Mouse (Mus musculus) lung, postnatal 36 days (tissue): ENCODE data around the gene Ifitm10.
A peak's percentile ranks its signal among the peaks of the same experiment; 100 is the strongest.
"Not testable (repeated sequence)": the region's sequence is repeated elsewhere in the genome, so short reads cannot be mapped to it uniquely, and the experiment has no call there.

Experiments used
- DNase-seq: peaks from one replicate; pipeline ENCODE4 v3.0.0; 2022; ENCODE audit warnings: mixed read lengths

Ifitm10 gene

DNA sequence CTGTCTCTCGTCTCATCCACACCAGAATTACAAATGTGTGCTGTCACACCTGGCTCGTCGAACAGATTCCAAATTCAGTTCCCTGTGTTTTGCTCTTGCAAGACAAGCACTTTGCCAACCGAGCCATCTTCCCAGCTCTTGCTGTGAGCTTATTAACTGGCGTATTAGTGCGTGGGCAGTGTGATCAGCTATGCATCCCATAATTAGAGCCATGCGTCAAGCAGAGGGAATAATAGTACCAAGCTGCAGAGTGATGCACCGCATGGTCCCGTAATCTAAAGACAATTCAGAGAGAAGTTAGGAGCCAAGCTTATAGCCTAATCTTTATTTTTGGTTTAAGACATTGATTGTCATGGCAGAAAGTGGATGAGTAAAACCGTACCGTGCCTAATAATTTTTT lies 54.4 kb downstream of the Ifitm10 start:
- DNase-seq = no peak

DNA sequence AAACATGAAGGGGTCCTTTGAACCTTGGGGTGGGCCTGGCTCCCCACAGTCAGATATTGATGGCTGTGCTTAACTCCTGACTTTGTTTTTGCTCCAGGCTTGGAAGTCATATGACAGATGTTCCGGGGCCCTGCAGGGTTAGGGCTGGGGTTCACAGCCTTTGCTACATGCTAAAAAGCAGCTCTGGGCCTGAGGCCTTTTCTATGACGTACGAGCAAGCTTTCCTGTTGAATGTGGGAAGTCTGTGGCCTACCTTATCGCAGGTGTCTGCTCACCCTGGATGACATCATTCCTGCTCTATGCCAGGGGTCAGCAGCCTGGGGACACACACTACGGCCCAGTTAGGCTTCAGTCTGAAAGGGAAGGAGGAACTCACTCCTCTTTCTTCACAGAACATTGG lies 56.3 kb downstream of the Ifitm10 start:
- DNase-seq = no peak

DNA sequence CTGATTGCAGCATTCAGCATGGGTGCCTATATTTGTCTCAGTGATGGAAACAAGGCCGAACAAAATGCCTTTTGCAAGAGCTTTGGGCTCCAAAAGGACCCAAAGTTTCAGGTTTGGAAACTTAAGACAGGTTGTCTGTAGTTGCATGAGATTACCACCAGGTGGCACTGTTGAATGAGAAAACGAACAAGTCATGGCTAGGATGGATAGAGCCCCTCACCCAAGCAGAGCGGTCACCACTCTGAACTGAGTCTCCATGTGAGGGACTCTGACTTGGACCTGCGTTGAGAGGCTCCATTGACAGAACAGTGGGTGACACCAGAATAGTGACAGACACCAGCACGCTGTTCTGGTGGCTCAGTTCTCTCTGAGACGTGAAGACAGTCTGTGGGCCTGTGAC lies 57.0 kb downstream of the Ifitm10 start:
- peak; percentile 41 for DNase-seq

DNA sequence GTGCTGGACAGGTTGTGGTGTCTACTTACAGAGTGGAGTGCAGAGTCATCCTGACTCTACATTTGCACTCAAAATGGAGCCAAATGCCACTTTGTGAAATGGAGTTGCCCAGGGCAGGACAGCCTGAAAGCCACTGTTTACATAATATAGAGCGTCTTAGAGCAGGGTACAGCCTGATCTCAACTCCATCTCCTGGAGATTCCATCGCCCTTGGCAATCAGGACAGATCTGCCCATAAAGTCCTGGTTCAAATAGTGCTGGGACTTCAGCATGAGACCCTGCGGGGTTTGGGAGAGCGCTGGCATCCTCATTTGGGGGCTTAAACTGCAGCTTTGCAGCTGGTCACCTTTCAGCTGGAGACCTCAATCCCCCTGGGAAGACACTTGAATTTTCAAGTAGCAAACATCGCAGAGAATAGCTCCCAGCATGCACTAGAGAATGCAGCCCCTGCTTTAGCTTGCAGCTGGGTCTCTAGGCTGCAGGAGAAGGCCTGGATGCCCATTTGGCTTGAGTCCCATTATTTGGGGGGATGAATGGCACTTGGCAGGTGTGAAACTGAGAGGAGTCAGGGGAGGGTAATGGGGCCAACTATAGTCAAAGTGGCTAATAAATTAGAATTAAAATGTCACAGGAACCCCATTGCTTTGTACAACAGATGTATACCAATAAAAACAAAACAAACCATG lies 58.8 kb downstream of the Ifitm10 start:
- no peak for DNase-seq

DNA sequence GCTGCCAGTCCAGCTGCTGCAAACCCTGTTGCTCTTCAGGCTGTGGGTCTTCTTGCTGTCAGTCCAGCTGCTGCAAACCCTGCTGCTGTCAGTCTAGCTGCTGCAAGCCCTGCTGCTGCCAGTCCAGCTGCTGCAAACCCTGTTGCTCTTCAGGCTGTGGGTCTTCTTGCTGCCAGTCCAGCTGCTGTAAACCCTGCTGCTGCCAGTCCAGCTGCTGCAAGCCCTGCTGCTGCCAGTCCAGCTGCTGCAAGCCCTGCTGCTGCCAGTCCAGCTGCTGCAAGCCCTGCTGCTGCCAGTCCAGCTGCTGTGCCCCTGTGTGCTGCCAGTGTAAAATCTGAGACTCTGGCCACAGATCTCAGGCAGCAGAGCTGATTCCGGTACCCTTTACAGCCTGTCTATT lies 69.6 kb downstream of the Ifitm10 start:
- not testable (repeated sequence) for DNase-seq

DNA sequence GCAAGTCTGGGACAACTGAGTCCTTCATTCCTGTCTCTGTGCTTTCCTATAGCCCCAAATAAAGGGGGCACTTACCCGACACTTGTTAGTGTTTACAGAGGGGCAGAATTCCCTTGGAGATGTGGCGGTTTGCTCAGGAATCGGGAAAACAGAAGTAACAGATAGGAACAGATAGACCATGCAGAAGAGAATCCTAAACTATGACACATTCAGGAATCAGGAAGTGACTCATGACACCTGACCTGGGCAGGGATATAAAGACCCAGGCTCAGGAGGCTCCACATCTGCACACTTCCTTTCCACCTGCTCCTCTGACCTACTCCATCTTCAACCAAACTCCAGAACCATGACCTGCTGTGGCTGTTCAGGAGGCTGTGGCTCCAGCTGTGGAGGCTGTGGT lies 70.3 kb downstream of the Ifitm10 start, which contains the start of gene Krtap5-4:
Gene Krtap5-4 (plus strand): TSS at position 301 of the 400 bp plus-strand sequence.
- no peak for DNase-seq

DNA sequence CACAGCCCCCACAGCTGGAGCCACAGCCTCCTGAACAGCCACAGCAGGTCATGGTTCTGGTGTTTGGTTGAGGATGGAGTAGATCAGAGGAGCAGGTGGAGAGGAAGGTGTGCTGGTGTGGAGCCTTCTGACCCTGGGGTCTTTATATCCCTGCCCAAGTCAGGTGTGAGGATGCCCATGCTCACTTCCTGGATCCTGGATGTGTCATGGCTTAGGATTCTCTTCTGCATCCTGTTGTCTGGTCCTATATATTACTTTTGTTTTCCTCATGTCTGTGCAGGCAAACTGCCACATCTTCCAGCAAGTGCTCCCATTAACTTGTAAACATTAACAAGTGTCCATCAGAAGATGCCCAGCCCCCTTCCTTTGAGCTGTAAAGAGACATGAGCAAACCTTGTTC lies 76.5 kb downstream of the Ifitm10 start, which contains the start of gene Krtap5-1:
Gene Krtap5-1 (minus strand): TSS at position 101 of the 400 bp plus-strand sequence.
- not testable (repeated sequence) for DNase-seq

DNA sequence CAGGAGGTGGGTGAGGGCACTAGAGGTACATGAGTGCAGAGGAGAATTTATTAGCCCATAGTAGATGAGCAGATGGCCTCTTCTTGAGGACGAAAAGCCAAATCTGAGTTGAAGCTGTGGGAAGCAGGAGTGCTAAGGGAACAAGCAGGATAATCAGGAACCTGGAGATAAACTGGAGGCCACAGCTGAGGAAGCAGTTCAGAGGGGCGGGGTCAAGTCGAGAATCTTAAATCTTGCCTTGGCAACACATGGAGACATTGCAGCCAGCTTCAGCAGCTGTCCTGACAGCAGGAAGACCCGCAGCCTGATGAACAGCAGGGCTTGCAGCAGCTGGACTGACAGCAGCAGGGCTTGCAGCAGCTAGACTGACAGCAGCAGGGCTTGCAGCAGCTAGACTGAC lies 77.4 kb downstream of the Ifitm10 start:
- DNase-seq = not testable (repeated sequence)

DNA sequence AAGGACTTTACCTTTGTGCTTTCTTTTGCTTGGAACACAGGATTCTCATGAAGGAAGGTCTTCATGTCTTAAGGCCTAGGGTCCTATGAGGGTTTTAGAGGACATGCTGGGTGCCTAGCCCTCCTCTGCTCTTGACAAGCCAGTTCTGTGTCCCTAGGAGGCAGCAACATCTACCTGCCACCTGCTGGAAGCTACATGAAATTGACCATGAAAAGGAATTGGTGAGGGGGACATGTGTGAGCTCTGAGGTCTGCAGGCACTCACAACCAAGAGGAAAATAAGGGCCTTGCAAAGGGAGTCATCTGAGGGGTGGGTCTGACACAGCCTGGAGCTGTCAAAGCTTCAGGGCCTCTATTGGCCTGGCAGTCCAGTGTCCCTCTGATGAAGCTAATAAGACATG lies 78.1 kb downstream of the Ifitm10 start:
- DNase-seq = no peak

DNA sequence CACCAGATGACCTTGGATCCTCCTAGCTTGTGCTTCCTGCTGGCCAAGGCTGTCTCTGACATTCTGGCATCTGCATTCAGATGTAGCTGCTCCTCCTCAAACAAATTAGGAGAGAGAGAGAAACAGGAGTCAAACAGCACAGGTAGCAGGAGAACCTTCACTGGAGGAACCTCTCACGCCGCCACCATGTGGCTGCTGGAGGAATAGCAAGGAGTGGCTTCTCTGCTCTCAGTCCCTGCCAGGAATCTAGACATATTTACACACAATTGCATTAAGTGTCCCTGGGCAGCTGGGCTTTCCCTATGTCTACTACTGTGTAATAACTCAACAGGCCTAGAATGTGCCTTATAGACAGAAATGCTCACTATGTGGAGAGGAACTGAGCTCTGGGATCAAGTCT lies 79.7 kb downstream of the Ifitm10 start:
- peak; percentile 46 for DNase-seq

DNA sequence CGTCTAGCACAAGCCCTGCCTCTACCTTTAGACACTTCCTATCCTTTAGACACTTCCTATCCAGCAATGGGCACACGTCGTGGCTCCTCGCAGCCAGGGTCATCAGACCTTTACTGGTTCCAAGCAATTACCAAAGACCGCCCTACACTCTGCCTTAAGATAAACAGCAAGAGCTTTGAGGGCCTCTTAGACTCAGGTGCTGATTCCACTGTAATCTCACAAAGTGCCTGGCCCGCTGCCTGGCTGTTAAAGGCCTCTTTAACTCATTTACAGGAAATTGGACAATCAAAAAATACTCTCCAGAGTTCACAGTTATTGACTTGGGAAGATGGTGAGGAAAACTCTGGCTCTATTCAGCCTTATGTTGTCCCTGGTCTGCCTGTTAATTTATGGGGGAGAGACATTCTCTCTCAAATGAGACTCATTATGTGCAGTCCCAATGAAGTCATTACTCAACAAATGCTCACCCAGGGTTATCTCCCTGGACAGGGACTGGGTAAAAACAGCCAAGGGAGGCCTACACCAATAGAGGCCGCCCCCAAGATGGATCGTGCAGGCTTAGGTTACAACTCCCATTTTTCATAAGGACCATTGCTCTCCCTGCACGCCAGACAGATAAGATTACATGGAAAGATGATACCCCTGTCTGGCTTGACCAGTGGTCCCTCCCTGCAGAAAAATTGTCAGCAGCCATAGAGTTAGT lies 87.5 kb downstream of the Ifitm10 start:
- peak; percentile 82 for DNase-seq

DNA sequence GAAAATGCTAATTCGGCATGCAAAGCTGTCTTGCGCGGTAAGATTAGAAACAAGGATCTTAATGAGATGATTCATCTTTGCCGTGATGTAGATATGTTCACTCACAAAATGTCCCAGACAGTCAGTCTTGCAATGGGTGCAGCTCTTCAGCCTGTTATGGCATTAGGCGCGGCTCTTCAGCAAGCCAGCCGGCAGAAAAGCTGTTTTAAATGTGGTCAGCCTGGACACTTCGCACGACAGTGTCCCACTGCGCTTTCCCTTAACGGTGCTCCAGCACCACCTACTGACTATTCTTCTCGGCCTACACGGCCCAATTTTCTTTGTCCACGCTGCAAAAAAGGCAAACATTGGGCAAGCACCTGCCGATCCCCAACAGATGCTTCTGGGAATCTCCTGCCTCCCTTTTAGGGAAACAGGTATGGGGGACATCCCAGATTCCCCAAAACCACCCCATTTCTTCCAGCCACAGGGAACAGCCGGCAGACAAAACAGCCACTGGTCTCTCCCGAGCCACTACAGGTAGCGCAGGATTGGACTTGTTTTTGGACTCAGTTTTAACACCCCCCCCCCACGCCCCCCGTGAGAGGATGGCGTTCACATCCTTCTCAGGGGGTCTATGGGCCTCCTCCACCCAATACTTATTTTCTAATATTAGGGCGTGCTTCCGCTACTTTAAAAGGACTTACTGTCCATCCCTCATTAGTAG lies 88.3 kb downstream of the Ifitm10 start:
- DNase-seq = peak; percentile 54

DNA sequence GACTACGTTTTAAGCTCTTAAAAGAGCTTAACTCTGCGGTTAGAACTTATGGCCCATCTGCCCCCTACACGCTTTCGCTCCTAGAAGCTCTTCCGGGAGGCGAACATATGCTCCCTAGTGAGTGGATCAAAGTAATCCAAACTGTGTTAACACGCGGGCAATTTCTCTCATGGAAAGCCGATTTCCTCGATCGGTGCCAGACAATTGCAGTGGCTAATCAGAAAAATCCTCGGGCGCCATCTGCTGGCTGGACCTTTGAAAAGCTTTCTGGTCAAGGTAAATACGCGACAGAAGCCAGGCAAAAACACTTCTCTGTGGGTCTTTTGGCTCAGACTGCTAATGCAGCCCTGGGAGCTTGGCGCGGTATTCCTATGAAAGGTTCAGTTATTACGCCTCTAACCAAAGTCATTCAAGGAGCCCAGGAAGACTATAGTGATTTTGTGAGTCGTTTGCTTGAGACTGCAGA lies 88.9 kb downstream of the Ifitm10 start:
- DNase-seq = peak; percentile 96

DNA sequence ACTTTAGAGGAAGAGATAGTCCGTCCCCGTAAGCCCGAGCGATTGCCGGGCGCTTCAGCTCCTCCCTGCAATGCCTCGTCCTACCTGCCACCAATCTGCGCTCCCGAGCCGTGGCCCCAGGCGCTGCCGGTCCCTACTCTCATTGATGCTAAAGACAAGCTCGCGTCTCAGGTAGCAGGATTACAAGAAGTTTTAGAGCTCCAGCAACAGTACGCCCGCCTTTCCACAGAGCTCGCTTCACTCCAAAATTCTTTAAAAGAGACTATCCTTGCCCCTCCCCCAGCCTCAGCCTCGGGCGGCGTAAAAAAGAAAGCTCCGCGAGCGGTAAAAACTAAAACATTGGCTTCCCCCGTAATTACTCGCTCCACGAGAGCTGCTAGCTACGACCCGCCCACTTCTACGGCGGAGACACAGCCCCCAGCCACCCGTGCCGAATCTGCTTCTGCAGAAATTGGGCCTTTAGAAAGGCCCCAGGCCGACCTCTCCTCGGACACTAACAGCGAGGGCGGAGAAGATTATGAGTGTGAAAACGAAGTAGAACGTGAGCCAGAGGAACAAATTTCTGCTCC lies 89.4 kb downstream of the Ifitm10 start:
- peak; percentile 58 for DNase-seq

DNA sequence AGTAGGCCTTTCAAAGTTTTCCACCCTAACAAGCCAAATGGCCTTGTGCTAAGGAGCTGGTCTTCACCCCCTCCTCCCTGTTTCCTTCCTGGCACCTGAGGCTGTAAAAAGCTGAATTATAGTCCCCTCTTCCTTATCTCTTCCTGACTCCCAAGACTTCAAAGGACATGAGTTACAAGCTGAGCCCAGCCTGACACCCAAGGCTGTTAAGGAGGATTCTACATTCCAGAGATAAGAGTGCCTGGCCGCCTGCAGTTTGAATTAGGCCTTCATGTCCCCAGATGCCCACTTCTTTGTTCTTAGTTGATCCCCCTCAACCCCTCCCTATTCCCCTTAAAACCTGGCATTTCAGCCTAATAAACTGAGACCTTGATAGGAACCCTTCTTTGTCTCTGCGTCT lies 90.7 kb downstream of the Ifitm10 start:
- DNase-seq = not testable (repeated sequence)

DNA sequence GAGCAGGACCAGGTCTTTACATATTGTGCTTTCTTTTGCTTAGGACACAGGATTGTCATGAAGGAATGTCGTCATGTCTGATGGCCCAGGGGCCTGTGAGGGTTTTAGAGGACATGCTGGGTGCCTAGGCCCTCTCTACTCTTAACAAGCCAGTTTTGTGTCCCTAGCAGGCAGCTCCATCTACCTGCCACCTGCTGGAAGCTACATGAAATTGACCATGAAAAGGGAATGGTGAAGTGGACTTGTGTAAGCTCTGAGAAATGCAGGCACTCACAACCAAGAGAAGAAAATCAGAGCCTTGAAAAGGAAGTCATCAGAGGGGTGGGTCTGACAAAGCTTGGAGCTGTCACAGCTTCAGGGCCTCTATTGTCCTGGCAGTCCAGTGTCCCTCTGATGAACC lies 94.3 kb downstream of the Ifitm10 start:
- DNase-seq = not testable (repeated sequence)

DNA sequence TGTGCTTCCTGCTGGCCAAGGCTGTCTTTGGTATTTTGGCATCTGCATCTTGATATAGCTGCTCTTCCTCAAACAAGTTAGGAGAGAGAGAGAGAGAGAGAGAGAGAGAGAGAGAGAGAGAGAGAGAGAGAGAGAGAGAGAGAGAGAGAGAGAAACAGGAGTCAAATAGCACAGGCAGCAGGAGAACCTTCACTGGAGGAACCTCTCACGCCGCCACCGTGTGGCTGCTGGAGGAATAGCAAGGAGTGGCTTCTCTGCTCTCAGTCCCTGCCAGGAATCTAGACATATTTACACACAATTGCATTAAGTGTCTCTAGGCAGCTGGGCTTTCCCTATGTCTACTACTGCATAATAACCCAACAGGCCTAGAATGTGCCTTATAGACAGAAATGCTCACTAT lies 95.4 kb downstream of the Ifitm10 start:
- peak; percentile 79 for DNase-seq
